Mouse (Mus musculus): ENCODE results near the gene Stk19. TPM values are rescaled to one million over a fixed set of nuclear protein-coding genes. Genes with fewer than 3 reads are reported as not detected.
"Not testable (repeated sequence)": the region's sequence is repeated elsewhere in the genome, so short reads cannot be mapped to it uniquely, and the experiment has no call there.

Gene Stk19
- polyA plus RNA-seq, 1 experiment, result 41.3 TPM

DNA sequence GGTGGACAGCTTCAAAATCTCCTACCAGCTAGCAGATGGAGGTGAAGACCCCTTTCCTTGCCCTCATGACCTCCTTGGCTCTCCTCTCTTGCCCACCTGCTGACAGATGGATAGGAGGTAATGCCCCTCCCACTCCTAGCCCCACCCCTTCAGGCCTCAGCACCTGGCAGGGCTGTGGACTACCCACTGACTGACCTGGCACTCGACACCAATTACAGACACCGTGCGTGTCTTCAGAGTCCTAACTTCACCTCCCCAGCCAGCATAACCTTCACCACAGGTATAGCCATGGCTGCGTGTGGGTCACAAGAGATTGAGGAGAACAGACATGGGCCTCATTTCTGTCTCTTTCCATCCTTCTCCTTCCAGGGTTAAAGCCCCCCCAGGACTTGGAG, 37.2 kb downstream of the Stk19 start:
- TF ChIP-seq POLR2A (IDR thresholded peaks at IDR 0.05; ENCODE audit: control insufficient read depth, low read depth, low read length) (no peak), CTCF (IDR thresholded peaks at IDR 0.05; ENCODE audit: control insufficient read depth, insufficient read depth, insufficient replicate concordance, low read depth, low read length) (no peak)
- Histone ChIP-seq H3K4me1 (ENCODE audit: control insufficient read depth, insufficient read depth, low read length) (no peaks in the 10 kb centered on the region), H3K4me3 (ENCODE audit: control insufficient read depth, low read depth, low read length) (no peak overlapping the region), H3K27ac (ENCODE audit: control insufficient read depth, insufficient read depth, low read depth, low read length) (no peak overlapping the region), H3K27me3 (ENCODE audit: control insufficient read depth, insufficient read depth, low read length) (no peaks in the 10 kb centered on the region), H3K36me3 (ENCODE audit: control insufficient read depth, insufficient read depth, low read length) (no peaks in the 10 kb centered on the region)

DNA sequence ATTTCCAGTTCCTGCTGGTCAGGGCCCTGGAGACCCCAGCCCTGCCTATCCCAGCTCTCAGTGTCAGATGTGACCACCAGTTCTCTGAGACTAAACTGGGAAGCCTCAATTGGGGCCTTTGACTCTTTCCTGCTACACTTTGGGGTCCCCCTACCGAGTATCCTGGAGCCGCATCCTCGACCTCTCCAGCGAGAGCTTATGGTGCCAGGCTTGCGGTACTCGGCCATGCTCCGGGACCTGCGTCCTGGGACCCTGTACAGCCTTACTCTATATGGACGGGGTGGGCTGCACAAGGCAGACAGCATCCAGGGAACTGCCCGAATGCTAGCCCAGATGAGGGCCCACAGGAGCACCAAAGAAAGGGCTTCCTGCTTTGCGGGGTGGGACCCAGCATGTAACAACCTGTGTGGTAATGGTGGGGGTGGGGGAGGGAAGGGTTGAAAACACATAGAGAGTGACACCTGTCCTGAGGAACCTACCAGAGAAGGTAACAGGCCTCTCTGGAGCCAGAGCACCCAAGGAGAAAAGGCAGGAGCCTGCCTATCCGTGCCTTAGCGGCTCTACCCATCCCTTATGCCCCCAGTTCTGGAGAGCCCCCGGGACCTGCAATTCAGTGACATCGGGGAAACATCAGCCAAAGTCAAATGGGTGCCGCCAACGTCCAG, 37.7 kb downstream of the Stk19 start:
- TF ChIP-seq CTCF (IDR thresholded peaks at IDR 0.05; ENCODE audit: control insufficient read depth, insufficient read depth, insufficient replicate concordance, low read depth, low read length) (no peak), POLR2A (IDR thresholded peaks at IDR 0.05; ENCODE audit: control insufficient read depth, low read depth, low read length) (no peak)
- no peaks in the 10 kb centered on the region for H3K4me1 ChIP-seq (ENCODE audit: control insufficient read depth, insufficient read depth, low read length)
- H3K27ac ChIP-seq (ENCODE audit: control insufficient read depth, insufficient read depth, low read depth, low read length), result no peak overlapping the region
- no peaks in the 10 kb centered on the region for H3K36me3 ChIP-seq (ENCODE audit: control insufficient read depth, insufficient read depth, low read length)
- no peak overlapping the region for H3K4me3 ChIP-seq (ENCODE audit: control insufficient read depth, low read depth, low read length)
- H3K27me3 ChIP-seq (ENCODE audit: control insufficient read depth, insufficient read depth, low read length), result no peaks in the 10 kb centered on the region

DNA sequence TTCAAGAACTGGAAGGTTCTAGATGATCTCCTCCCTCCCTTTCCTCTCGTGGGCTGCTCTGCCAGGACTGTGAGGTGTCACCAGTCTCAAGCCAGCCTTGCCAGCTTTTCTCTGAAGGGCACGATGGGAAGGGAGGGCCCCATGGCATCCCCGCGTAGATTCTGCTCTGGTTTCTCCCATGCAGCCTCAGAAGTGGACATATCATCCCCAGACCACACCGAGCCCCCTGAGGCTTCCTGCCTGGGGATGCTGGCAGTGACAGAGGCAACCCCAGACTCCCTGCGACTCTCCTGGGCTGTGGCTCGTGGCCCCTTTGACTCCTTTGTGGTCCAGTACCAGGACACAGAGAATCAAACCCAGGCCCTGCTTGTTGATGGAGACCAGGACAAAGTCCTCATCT, 38.7 kb downstream of the Stk19 start:
- not testable (repeated sequence) for H3K4me1 ChIP-seq (ENCODE audit: control insufficient read depth, insufficient read depth, low read length); H3K4me3 ChIP-seq (ENCODE audit: control insufficient read depth, low read depth, low read length); H3K36me3 ChIP-seq (ENCODE audit: control insufficient read depth, insufficient read depth, low read length); H3K27me3 ChIP-seq (ENCODE audit: control insufficient read depth, insufficient read depth, low read length); H3K27ac ChIP-seq (ENCODE audit: control insufficient read depth, insufficient read depth, low read depth, low read length)

DNA sequence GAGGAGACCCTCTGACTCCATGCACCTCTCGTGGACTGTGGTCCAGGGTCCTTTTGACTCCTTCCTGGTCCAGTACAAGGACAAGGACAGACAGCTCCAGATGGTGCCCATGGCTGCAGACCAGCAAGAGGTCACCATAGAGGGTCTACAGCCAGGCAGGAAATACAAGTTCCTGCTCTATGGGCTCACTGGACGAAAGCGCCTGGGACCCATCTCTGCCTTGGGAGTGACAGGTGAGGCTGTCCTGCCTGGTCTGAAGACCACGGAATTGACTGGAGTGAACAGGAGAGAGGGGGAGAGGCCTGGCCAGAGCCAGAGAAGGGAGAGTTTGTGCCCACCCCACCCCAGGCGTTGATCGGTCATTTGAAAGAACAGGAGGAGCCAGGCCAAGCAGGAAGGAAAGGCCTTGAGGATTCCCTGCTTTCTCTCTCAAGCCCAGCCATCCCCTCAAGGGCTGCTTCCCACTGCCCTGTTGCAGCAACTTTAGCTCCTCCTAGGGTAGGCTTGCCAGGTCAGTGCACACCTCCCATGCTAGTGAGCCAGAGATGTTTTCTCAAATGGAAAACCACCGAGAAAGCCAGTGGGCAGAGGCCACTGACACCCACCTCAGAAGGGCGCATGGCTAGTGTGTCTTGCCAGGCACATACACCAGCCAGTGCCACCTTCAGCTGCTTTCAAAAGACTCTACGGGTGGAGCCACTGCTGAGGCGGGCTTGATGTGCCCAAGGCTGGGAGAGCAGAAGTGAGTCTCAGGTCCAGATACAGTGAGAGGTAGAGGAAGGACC, 39.3 kb downstream of the Stk19 start:
- not testable (repeated sequence) for H3K27ac ChIP-seq (ENCODE audit: control insufficient read depth, insufficient read depth, low read depth, low read length); H3K4me1 ChIP-seq (ENCODE audit: control insufficient read depth, insufficient read depth, low read length); H3K36me3 ChIP-seq (ENCODE audit: control insufficient read depth, insufficient read depth, low read length); H3K27me3 ChIP-seq (ENCODE audit: control insufficient read depth, insufficient read depth, low read length); H3K4me3 ChIP-seq (ENCODE audit: control insufficient read depth, low read depth, low read length)

DNA sequence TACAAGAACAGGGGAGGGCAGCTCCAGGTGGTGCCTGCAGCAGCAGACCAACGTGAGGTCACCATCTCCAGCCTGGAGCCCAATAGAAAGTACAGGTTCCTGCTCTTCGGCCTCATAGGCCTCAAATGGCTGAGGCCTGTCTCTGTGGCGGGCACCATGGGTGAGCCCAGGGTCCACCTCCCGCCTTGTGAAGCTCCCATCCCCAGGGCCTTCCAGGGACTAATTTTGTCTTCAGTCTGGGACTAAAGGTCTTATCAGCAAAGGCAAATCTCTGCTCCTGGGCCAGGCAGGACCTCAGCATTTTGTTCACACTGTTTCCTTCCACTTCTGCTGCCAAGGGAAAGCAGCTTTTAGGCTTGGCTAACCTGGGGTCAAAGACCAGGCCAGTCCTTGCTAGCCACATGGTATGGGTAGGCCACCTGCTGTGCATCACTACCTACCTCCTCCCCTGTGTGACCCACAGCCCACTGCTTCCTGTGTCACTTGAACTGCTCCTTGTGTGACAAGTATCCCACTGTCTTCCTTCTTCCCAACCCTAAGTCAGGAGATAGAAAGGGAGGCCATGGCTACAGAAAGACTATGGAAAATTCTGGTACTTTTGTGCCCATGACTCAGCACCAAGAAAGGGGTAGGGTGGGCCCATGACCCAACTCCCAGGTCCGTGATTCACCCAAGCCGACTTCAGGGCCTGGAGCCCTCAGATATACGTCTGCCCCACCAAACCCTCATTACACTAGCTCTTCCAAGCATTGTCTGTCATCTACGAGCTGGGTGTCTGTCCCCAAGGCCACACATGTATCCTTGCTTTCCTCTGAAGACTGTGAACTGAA, 40.2 kb downstream of the Stk19 start:
- H3K4me3 ChIP-seq (ENCODE audit: control insufficient read depth, low read depth, low read length), result no peak overlapping the region
- no peaks in the 10 kb centered on the region for H3K27me3 ChIP-seq (ENCODE audit: control insufficient read depth, insufficient read depth, low read length)
- H3K27ac ChIP-seq (ENCODE audit: control insufficient read depth, insufficient read depth, low read depth, low read length), result no peak overlapping the region
- H3K36me3 ChIP-seq (ENCODE audit: control insufficient read depth, insufficient read depth, low read length), result no peaks in the 10 kb centered on the region
- no peaks in the 10 kb centered on the region for H3K4me1 ChIP-seq (ENCODE audit: control insufficient read depth, insufficient read depth, low read length)
- TF ChIP-seq CTCF (IDR thresholded peaks at IDR 0.05; ENCODE audit: control insufficient read depth, insufficient read depth, insufficient replicate concordance, low read depth, low read length), result no peak
- no peak for TF ChIP-seq POLR2A (IDR thresholded peaks at IDR 0.05; ENCODE audit: control insufficient read depth, low read depth, low read length)

DNA sequence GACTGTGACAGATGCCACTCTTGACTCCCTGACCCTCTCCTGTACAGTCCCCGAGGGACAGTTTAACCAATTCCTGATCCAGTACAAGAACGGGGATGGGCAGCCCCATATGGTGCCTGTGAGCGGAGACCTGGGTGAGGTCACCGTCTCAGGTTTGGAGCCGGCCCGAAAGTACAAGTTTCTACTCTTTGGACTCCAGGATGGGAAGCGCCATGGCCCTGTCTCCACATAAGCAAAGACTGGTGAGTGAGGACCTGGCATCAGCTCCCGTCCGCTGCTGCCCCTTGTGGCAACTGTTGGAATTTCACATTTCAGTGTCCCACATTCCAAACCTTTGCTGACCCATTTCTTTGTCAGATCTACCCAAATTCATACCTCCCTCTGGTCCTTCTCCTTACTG, 41.1 kb downstream of the Stk19 start:
- no peaks in the 10 kb centered on the region for H3K4me1 ChIP-seq (ENCODE audit: control insufficient read depth, insufficient read depth, low read length)
- no peak overlapping the region for H3K4me3 ChIP-seq (ENCODE audit: control insufficient read depth, low read depth, low read length)
- H3K36me3 ChIP-seq (ENCODE audit: control insufficient read depth, insufficient read depth, low read length), result no peaks in the 10 kb centered on the region
- TF ChIP-seq POLR2A (IDR thresholded peaks at IDR 0.05; ENCODE audit: control insufficient read depth, low read depth, low read length), result no peak
- TF ChIP-seq CTCF (IDR thresholded peaks at IDR 0.05; ENCODE audit: control insufficient read depth, insufficient read depth, insufficient replicate concordance, low read depth, low read length), result peak; percentile 57; the same call in 1 of the 2 replicates
- no peaks in the 10 kb centered on the region for H3K27me3 ChIP-seq (ENCODE audit: control insufficient read depth, insufficient read depth, low read length)
- no peak overlapping the region for H3K27ac ChIP-seq (ENCODE audit: control insufficient read depth, insufficient read depth, low read depth, low read length)

DNA sequence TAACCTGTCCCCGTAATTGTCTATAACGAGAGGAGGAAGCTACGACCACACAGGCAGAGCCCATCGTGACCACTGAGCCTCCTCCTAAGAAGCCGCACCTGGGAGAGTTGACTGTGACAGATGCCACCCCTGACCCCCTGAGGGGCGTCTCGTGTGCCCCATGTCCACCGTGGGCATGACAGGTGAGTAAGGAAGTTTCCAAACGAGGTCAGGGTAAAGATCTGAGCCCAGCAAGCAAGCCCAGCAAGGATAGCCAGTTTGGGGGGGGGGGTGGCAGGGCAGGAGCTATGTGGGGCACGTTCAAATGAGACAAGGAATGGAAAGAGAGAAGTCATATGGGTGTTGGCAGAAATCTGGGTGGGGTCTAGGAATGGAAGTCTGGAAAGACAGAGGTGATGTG, 41.7 kb downstream of the Stk19 start:
- H3K4me3 ChIP-seq (ENCODE audit: control insufficient read depth, low read depth, low read length), result no peak overlapping the region
- no peak overlapping the region for H3K27ac ChIP-seq (ENCODE audit: control insufficient read depth, insufficient read depth, low read depth, low read length)
- H3K36me3 ChIP-seq (ENCODE audit: control insufficient read depth, insufficient read depth, low read length), result no peaks in the 10 kb centered on the region
- H3K4me1 ChIP-seq (ENCODE audit: control insufficient read depth, insufficient read depth, low read length), result no peaks in the 10 kb centered on the region
- TF ChIP-seq POLR2A (IDR thresholded peaks at IDR 0.05; ENCODE audit: control insufficient read depth, low read depth, low read length), result no peak
- H3K27me3 ChIP-seq (ENCODE audit: control insufficient read depth, insufficient read depth, low read length), result no peaks in the 10 kb centered on the region
